Mouse (Mus musculus): ENCODE data around the gene Tpp2. TPM values are rescaled to one million over a fixed set of nuclear protein-coding genes. Genes with fewer than 3 reads are reported as not detected.
"Not testable (repeated sequence)": the region's sequence is repeated elsewhere in the genome, so short reads cannot be mapped to it uniquely, and the experiment has no call there.

The Tpp2 gene
- total RNA-seq (2014; rRNA removed) (33.2 and 38.7 TPM in 2 replicates), polyA plus RNA-seq (2015; fragmentation: Nextera tagmentation; extraction: Ambion mirVana) (43.4 and 46.7 TPM in 2 replicates)

DNA sequence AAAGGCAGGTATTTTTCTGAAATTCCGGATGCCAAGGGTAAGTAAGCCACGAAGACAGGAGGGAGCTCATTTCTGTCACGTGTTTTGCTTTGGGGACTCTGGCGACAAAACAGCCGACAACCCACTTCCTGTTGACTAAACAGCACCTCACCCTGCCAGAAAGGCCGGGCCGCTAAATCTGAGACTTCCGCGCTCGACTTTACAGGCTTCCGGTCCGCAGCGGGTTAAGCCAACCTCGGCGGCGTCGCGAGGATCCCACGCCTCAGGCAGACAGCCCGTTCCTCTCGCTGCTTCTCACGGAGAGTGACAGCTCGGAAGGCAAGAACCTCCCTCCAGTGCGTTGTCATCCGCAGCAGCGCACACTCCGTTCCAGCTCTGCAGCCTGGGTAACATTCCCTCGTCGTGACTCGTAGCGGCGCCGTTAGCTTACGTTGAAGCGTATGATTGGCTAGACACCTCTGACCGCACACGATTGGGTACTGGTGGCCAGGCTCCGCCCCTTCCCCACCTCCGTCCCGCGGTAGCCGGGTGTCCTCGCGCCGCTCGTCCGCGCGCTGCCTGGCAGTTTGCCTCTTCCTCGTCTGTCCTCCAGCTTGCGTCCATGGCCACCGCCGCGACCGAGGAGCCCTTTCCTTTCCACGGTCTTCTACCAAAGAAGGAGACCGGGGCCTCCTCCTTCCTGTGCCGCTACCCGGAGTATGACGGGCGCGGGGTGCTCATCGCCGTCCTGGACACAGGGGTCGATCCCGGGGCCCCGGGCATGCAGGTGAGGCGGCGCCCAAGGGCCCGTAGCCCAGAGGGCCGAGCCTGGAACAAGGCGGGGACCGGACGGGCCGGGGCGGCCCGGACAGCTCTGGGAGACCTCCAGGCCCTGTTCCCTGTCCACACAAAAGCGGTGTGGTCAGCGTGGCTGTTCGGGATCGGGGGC, at the start of gene Tpp2:
Gene Tpp2, plus strand, starts transcription at position 160 of the 928 bp plus-strand sequence.
- H3K9me3 ChIP-seq (ENCODE audit: low read length) = no peaks in the 10 kb centered on the region
- no peak for TF ChIP-seq CTCF (IDR thresholded peaks at IDR 0.05)
- WGBS = under 1% methylated on average over 81 of the region's 81 CpGs
- H3K4me3 ChIP-seq (ENCODE audit: low read depth, low read length) = peak within 1 kb of the TSS; percentile 100
- peak within 1 kb of the TSS; percentile 91 for H3K27ac ChIP-seq (ENCODE audit: low read depth, low read length)
- H3K4me1 ChIP-seq (ENCODE audit: insufficient read depth, low read length) = peaks cover 9% of the 10 kb centered on the region
- DNase-seq (ENCODE audit: low spot score) (peak; percentile 99), ATAC-seq (ENCODE audit: low FRiP score) (peak; percentile 100)
- no peaks in the 10 kb centered on the region for H3K27me3 ChIP-seq (ENCODE audit: insufficient read depth, low read length)
- H3K9ac ChIP-seq (replicated peaks; ENCODE audit: low read length, poor library complexity, severe bottlenecking) = peak within 1 kb of the TSS; percentile 99
- H3K36me3 ChIP-seq (ENCODE audit: insufficient read depth, low read length) = no peaks in the 10 kb centered on the region
- peak within 1 kb of the TSS; percentile 58 for H3K4me2 ChIP-seq (ENCODE audit: low read depth, low read length, poor library complexity, severe bottlenecking)

DNA sequence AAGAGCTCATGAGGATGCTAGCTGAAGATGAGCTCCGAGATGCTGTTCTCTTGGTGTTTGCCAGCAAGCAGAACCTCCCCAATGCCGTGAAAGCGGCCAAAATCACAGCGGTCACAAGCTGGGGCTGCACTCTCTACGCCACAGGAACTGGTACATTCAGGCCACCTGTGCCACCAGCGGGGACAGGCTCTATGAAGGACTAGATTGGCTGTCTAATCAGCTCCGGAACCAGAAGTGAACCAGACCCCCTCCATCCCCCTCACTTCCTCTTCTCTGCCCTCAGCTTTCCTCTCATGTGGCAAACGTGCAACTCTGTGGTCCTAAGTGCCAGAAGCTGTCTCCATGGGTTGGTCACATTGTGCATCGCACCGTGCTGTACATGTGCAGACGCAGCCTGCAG, 45.1 kb upstream of the Tpp2 start:
- not testable (repeated sequence) for ATAC-seq (ENCODE audit: low FRiP score); H3K36me3 ChIP-seq (ENCODE audit: insufficient read depth, low read length); H3K4me3 ChIP-seq (ENCODE audit: low read depth, low read length); H3K27me3 ChIP-seq (ENCODE audit: insufficient read depth, low read length); H3K9me3 ChIP-seq (ENCODE audit: low read length); H3K27ac ChIP-seq (ENCODE audit: low read depth, low read length); H3K4me1 ChIP-seq (ENCODE audit: insufficient read depth, low read length); H3K9ac ChIP-seq (replicated peaks; ENCODE audit: low read length, poor library complexity, severe bottlenecking); DNase-seq (ENCODE audit: low spot score); H3K4me2 ChIP-seq (ENCODE audit: low read depth, low read length, poor library complexity, severe bottlenecking)
- WGBS = 87% methylated on average over 11 of the region's 11 CpGs

DNA sequence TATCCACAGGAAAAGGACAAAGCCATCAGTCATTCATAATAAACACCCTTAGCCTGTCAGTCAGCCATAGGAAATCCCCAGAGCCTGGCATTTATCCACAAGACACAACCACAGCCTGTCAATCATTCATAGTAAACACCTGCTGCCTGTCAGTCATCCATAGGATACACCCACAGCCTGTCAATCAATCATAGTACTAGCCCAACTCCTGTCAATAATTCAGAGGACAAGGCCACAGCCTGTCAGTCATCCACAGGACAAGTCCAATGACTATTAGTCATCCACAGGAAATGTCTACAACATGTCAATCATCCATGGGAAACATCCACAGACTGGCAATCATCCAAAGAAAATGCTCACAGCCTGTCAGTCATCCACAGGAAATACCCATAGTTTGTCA, 37.7 kb upstream of the Tpp2 start:
- Histone ChIP-seq H3K4me1 (ENCODE audit: insufficient read depth, low read length) (peaks cover 4% of the 10 kb centered on the region; the same call in 1 of the 2 replicates), H3K4me2 (ENCODE audit: low read depth, low read length, poor library complexity, severe bottlenecking) (no peak overlapping the region), H3K9me3 (ENCODE audit: low read length) (no peaks in the 10 kb centered on the region), H3K9ac (replicated peaks; ENCODE audit: low read length, poor library complexity, severe bottlenecking) (no peak overlapping the region), H3K4me3 (ENCODE audit: low read depth, low read length) (no peak overlapping the region), H3K36me3 (ENCODE audit: insufficient read depth, low read length) (no peaks in the 10 kb centered on the region), H3K27me3 (ENCODE audit: insufficient read depth, low read length) (no peaks in the 10 kb centered on the region), H3K27ac (ENCODE audit: low read depth, low read length) (no peak overlapping the region)
- no peak for ATAC-seq (ENCODE audit: low FRiP score)
- no peak for DNase-seq (ENCODE audit: low spot score)
- TF ChIP-seq CTCF (IDR thresholded peaks at IDR 0.05) = no peak

DNA sequence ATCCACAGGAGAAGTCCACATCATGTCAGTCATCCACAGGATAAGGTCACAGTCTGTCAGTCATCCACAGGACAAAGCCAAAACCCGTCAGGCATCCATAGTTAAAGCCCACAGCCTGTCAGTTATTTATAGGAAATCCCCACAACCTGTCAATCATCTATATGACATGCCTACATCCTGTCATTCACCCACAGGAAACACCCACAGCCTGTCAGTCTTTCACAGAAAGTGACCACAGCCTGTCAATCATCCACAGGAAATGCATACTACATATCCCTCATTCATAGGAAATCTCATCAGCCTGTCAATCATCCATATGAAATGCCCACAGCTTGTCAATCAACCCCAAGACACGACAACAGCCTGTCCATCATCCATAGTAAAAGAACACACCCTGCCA, 36.3 kb upstream of the Tpp2 start:
- no peak for ATAC-seq (ENCODE audit: low FRiP score)
- no peak for TF ChIP-seq CTCF (IDR thresholded peaks at IDR 0.05)
- WGBS = 85% methylated on average over 2 of the region's 2 CpGs

DNA sequence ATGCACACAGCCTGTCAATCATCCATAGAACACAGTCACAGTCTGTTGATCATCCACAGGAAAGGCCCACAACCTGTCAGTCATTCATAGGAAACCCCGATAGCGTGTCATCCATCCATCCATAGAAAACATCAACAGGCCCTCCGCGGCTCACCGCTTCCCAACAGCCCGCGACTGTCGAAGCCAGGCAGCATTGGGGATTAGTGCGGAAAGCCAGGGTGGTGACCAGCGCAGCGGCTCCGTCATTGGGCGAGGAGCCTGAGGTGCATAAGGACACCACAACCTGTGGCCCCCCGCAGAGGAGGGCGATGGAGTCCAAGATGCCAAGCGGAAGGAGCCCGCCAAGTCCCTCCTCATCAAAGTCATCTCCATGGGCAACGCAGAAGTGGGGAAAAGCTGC, 35.5 kb upstream of the Tpp2 start:
- DNase-seq (ENCODE audit: low spot score) (no peak), ATAC-seq (ENCODE audit: low FRiP score) (no peak)
- H3K27ac ChIP-seq (ENCODE audit: low read depth, low read length) = no peak overlapping the region
- no peak for TF ChIP-seq CTCF (IDR thresholded peaks at IDR 0.05)
- no peaks in the 10 kb centered on the region for H3K36me3 ChIP-seq (ENCODE audit: insufficient read depth, low read length)
- no peak overlapping the region for H3K4me3 ChIP-seq (ENCODE audit: low read depth, low read length)
- H3K4me2 ChIP-seq (ENCODE audit: low read depth, low read length, poor library complexity, severe bottlenecking) = no peak overlapping the region
- WGBS = 77% methylated on average over 18 of the region's 18 CpGs
- H3K9me3 ChIP-seq (ENCODE audit: low read length) = no peaks in the 10 kb centered on the region
- no peak overlapping the region for H3K9ac ChIP-seq (replicated peaks; ENCODE audit: low read length, poor library complexity, severe bottlenecking)
- H3K27me3 ChIP-seq (ENCODE audit: insufficient read depth, low read length) = no peaks in the 10 kb centered on the region
- peaks cover 4% of the 10 kb centered on the region; the same call in 1 of the 2 replicates for H3K4me1 ChIP-seq (ENCODE audit: insufficient read depth, low read length)

More for the DNA sequence above, 36.3 kb upstream of the Tpp2 start:
- no peak overlapping the region for H3K27ac ChIP-seq (ENCODE audit: low read depth, low read length)
- H3K4me3 ChIP-seq (ENCODE audit: low read depth, low read length) = no peak overlapping the region
- no peak for DNase-seq (ENCODE audit: low spot score)
- H3K9me3 ChIP-seq (ENCODE audit: low read length) = no peaks in the 10 kb centered on the region
- H3K36me3 ChIP-seq (ENCODE audit: insufficient read depth, low read length) = no peaks in the 10 kb centered on the region
- H3K27me3 ChIP-seq (ENCODE audit: insufficient read depth, low read length) = no peaks in the 10 kb centered on the region
- peaks cover 4% of the 10 kb centered on the region; the same call in 1 of the 2 replicates for H3K4me1 ChIP-seq (ENCODE audit: insufficient read depth, low read length)
- no peak overlapping the region for H3K9ac ChIP-seq (replicated peaks; ENCODE audit: low read length, poor library complexity, severe bottlenecking)
- H3K4me2 ChIP-seq (ENCODE audit: low read depth, low read length, poor library complexity, severe bottlenecking) = no peak overlapping the region

All from midbrain, postnatal 0 days (tissue).